Mouse (Mus musculus) heart, embryonic 15.5 days (tissue): ENCODE data around the gene Snx33. TPM values are rescaled to one million over a fixed set of nuclear protein-coding genes. Genes with fewer than 3 reads are reported as not detected.
"Not testable (repeated sequence)": the region's sequence is repeated elsewhere in the genome, so short reads cannot be mapped to it uniquely, and the experiment has no call there.

Experiments
- ATAC-seq: fragments of 200-750 bp; cut with Nextera tagmentation; replicated peaks from 2 replicates; pipeline ENCODE4 v1.8.0; 2017; ENCODE audit warnings: low read depth, moderate TSS enrichment; ENCODE audit not compliant: insufficient number of reproducible peaks, insufficient read depth, low FRiP score
- H3K27ac ChIP-seq: fragments of 300-500 bp; sonication (generic); 2 replicates; pipeline ENCODE4 v1.5.1; 2015; ENCODE audit warnings: mild to moderate bottlenecking, inconsistent platforms
- H3K27me3 ChIP-seq: fragments of 300-500 bp; sonication (generic); 2 replicates; pipeline ENCODE4 v1.6.1; 2015; ENCODE audit warnings: inconsistent platforms
- H3K36me3 ChIP-seq: fragments of 300-500 bp; sonication (generic); 2 replicates; pipeline ENCODE4 v1.6.1; 2015; ENCODE audit warnings: mild to moderate bottlenecking, inconsistent platforms
- H3K4me1 ChIP-seq: fragments of 300-500 bp; sonication (generic); replicated peaks from 2 replicates; pipeline ENCODE4 v1.6.1; 2015; ENCODE audit warnings: inconsistent platforms
- H3K4me2 ChIP-seq: fragments of 300-500 bp; sonication (generic); 2 replicates; pipeline ENCODE4 v1.6.1; 2015; ENCODE audit warnings: inconsistent platforms, mild to moderate bottlenecking, moderate library complexity
- H3K4me3 ChIP-seq: fragments of 300-500 bp; sonication (generic); 2 replicates; pipeline ENCODE4 v1.5.1; 2015; ENCODE audit warnings: mild to moderate bottlenecking, inconsistent platforms
- H3K9ac ChIP-seq: fragments of 300-500 bp; sonication (generic); 2 replicates; pipeline ENCODE4 v1.6.1; 2015; ENCODE audit warnings: mild to moderate bottlenecking, inconsistent platforms
- H3K9me3 ChIP-seq: fragments of 300-500 bp; sonication (generic); replicated peaks from 2 replicates; pipeline ENCODE4 v1.6.1; 2016; ENCODE audit warnings: inconsistent platforms
- WGBS: fragments of 180-500 bp; shearing (Covaris S2); methylation state at CpG from one replicate; pipeline ENCODE4 v1.1.7; 2015; ENCODE audit warnings: mixed read lengths; 5-methylcytosine and 5-hydroxymethylcytosine counted together
- polyA plus RNA-seq: library from polyadenylated mRNA; unstranded; fragments of >200 nt; fragmentation: Nextera tagmentation; extraction: Ambion mirVana; gene quantifications from 2 replicates; pipeline ENCODE4 v1.2.1, GENCODE M21; 2015

Gene Snx33
- polyA plus RNA-seq, 1 experiment from 2014 or later = 7.0 TPM

GRCm38 (mm10) chr9:56948699-56949098 is 20.5 kb upstream of the Snx33 start:
- not testable (repeated sequence) for H3K4me3 ChIP-seq, H3K27ac ChIP-seq, H3K9ac ChIP-seq, H3K9me3 ChIP-seq, ATAC-seq, H3K36me3 ChIP-seq, H3K4me2 ChIP-seq, H3K27me3 ChIP-seq
- 60% methylated on average over 5 of the region's 5 CpGs for WGBS
- H3K4me1 ChIP-seq = peaks cover 12% of the 10 kb centered on the region

- not testable (repeated sequence) for H3K4me2 ChIP-seq, H3K27me3 ChIP-seq, H3K27ac ChIP-seq, H3K9ac ChIP-seq, H3K4me3 ChIP-seq, H3K36me3 ChIP-seq, H3K9me3 ChIP-seq, ATAC-seq
- 25% methylated on average over 3 of the region's 3 CpGs for WGBS
- H3K4me1 ChIP-seq = peaks cover 12% of the 10 kb centered on the region
Observed at GRCm38 (mm10) chr9:56947481-56947880, 19.3 kb upstream of the Snx33 start.

GRCm38 (mm10) chr9:56938374-56938773 is 10.2 kb upstream of the Snx33 start:
- WGBS = 2% methylated on average over 7 of the region's 7 CpGs
- Histone ChIP-seq H3K9ac (peak overlapping the region; percentile 79), H3K27ac (peak overlapping the region; percentile 92), H3K27me3 (no peaks in the 10 kb centered on the region), H3K9me3 (no peaks in the 10 kb centered on the region), H3K36me3 (no peaks in the 10 kb centered on the region), H3K4me1 (peaks cover 14% of the 10 kb centered on the region), H3K4me2 (peak overlapping the region; percentile 80), H3K4me3 (peak overlapping the region; percentile 79)
- ATAC-seq = no peak

- H3K4me1 ChIP-seq = peaks cover 14% of the 10 kb centered on the region
- ATAC-seq = peak; percentile 91
- no peaks in the 10 kb centered on the region for H3K36me3 ChIP-seq
- H3K9me3 ChIP-seq = no peaks in the 10 kb centered on the region
- WGBS = under 1% methylated on average over 73 of the region's 73 CpGs
- peak within 1 kb of the TSS; percentile 80 for H3K4me2 ChIP-seq
- H3K9ac ChIP-seq = peak within 1 kb of the TSS; percentile 79
- H3K27ac ChIP-seq = peak within 1 kb of the TSS; percentile 92
- H3K4me3 ChIP-seq = peak within 1 kb of the TSS; percentile 79
- no peaks in the 10 kb centered on the region for H3K27me3 ChIP-seq
Observed at GRCm38 (mm10) chr9:56937223-56938160, 9.3 kb upstream of the Snx33 start, which contains the start of gene Imp3. Gene Imp3 (plus strand): TSS chr9:56937475.

GRCm38 (mm10) chr9:56936861-56937222 is 8.7 kb upstream of the Snx33 start:
- Histone ChIP-seq H3K4me3 (peak overlapping the region; percentile 79), H3K27me3 (no peaks in the 10 kb centered on the region), H3K4me1 (peaks cover 14% of the 10 kb centered on the region), H3K9me3 (no peaks in the 10 kb centered on the region), H3K9ac (peak overlapping the region; percentile 27), H3K36me3 (no peaks in the 10 kb centered on the region), H3K4me2 (peak overlapping the region; percentile 65), H3K27ac (peak overlapping the region; percentile 49; the same call in 1 of the 2 replicates)
- ATAC-seq = no peak
- 15% methylated on average over 6 of the region's 6 CpGs for WGBS

- Histone ChIP-seq H3K9me3 (no peaks in the 10 kb centered on the region), H3K4me2 (no peak overlapping the region), H3K4me3 (no peak overlapping the region), H3K27ac (no peak overlapping the region), H3K36me3 (no peaks in the 10 kb centered on the region), H3K4me1 (peaks cover 25% of the 10 kb centered on the region), H3K9ac (no peak overlapping the region), H3K27me3 (no peaks in the 10 kb centered on the region)
- ATAC-seq = no peak
- WGBS = 38% methylated on average over 1 of the region's 1 CpGs
Observed at GRCm38 (mm10) chr9:56930556-56930955, 2.4 kb upstream of the Snx33 start.

- 50% methylated on average over 4 of the region's 4 CpGs for WGBS
- H3K36me3 ChIP-seq = no peaks in the 10 kb centered on the region
- H3K9me3 ChIP-seq = no peaks in the 10 kb centered on the region
- no peak overlapping the region for H3K4me2 ChIP-seq
- no peak overlapping the region for H3K4me3 ChIP-seq
- ATAC-seq = no peak
- H3K27ac ChIP-seq = no peak overlapping the region
- no peaks in the 10 kb centered on the region for H3K27me3 ChIP-seq
- H3K4me1 ChIP-seq = peaks cover 36% of the 10 kb centered on the region
- no peak overlapping the region for H3K9ac ChIP-seq
Observed at GRCm38 (mm10) chr9:56929496-56929895, 1.3 kb upstream of the Snx33 start.

- Histone ChIP-seq H3K4me1 (peaks cover 55% of the 10 kb centered on the region), H3K9me3 (no peaks in the 10 kb centered on the region), H3K4me3 (peak overlapping the region; percentile 75), H3K27me3 (no peaks in the 10 kb centered on the region), H3K9ac (peak overlapping the region; percentile 80), H3K4me2 (peak overlapping the region; percentile 95), H3K36me3 (no peaks in the 10 kb centered on the region), H3K27ac (peak overlapping the region; percentile 96)
- ATAC-seq = no peak
- 1% methylated on average over 35 of the region's 35 CpGs for WGBS
Observed at GRCm38 (mm10) chr9:56927191-56928012, 769 bp downstream of the Snx33 start.

GRCm38 (mm10) chr9:56926387-56926786 is 1.8 kb downstream of the Snx33 start:
- Histone ChIP-seq H3K36me3 (peaks cover 9% of the 10 kb centered on the region), H3K4me1 (peaks cover 55% of the 10 kb centered on the region), H3K9me3 (no peaks in the 10 kb centered on the region), H3K27ac (peak overlapping the region; percentile 96), H3K27me3 (no peaks in the 10 kb centered on the region), H3K4me3 (peak overlapping the region; percentile 75), H3K9ac (peak overlapping the region; percentile 80), H3K4me2 (peak overlapping the region; percentile 95)
- no peak for ATAC-seq
- 66% methylated on average over 10 of the region's 10 CpGs for WGBS

- peak overlapping the region; percentile 75 for H3K4me3 ChIP-seq
- peak overlapping the region; percentile 96; the same call in 1 of the 2 replicates for H3K27ac ChIP-seq
- no peak for ATAC-seq
- no peaks in the 10 kb centered on the region for H3K9me3 ChIP-seq
- no peaks in the 10 kb centered on the region for H3K27me3 ChIP-seq
- H3K4me1 ChIP-seq = peaks cover 55% of the 10 kb centered on the region
- H3K4me2 ChIP-seq = peak overlapping the region; percentile 95
- H3K9ac ChIP-seq = peak overlapping the region; percentile 80; the same call in 1 of the 2 replicates
- H3K36me3 ChIP-seq = peaks cover 13% of the 10 kb centered on the region
- WGBS = 92% methylated on average over 10 of the region's 10 CpGs
Observed at GRCm38 (mm10) chr9:56926025-56926360, 2.2 kb downstream of the Snx33 start.

- 70% methylated on average over 26 of the region's 26 CpGs for WGBS
- H3K4me1 ChIP-seq = peaks cover 55% of the 10 kb centered on the region
Observed at GRCm38 (mm10) chr9:56925291-56926024, 2.7 kb downstream of the Snx33 start.

More at GRCm38 (mm10) chr9:56925291-56926024, 2.7 kb downstream of the Snx33 start:
- H3K9me3 ChIP-seq = no peaks in the 10 kb centered on the region
- H3K27ac ChIP-seq = peak overlapping the region; percentile 89
- peak overlapping the region; percentile 95 for H3K4me2 ChIP-seq
- H3K9ac ChIP-seq = peak overlapping the region; percentile 80
- no peaks in the 10 kb centered on the region for H3K27me3 ChIP-seq
- H3K4me3 ChIP-seq = peak overlapping the region; percentile 75
- no peak for ATAC-seq
- peaks cover 15% of the 10 kb centered on the region for H3K36me3 ChIP-seq
